In the genomic region with DNA sequence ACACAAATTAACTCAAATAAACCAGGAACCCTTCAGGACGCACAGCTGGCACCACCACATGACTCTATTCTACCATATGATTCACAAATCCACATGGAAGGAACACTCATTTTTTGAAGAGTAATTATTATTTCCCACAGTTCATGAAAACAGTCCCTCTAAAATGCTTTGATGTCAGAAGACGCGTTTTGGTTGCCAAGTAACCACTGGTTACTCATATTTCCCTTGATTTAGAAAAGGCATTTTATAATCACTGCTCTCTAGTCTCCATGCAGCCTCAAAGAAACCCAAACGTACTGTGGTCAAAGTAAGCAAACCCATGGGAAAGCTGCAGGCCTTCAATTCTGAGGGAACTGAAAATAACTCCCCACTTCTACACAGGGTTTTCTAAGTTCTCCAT, we compare ENCODE assay signal across 20 mouse cellular contexts. TPM values are rescaled to one million over a fixed set of nuclear protein-coding genes. Genes with fewer than 3 reads are reported as not detected.
DNase-seq lines count a peak whose midpoint lies in the region; ATAC-seq lines count a peak whose summit lies in the region.
"Had no signal": no experiment of that assay in that cellular context is flagged by ENCODE, and none has a peak within 500 bp of the region (broad histone marks: within the 10 kb centered on the region; RNA-seq: fewer than 3 reads in every experiment).

No protein-coding gene starts in this region.

- H3K4me3 ChIP-seq in limb, embryonic 13.5 days: no peak overlapping the region
- no peak overlapping the region for H3K4me3 ChIP-seq in hindbrain, embryonic 13.5 days
- H3K4me3 ChIP-seq: liver, embryonic 13.5 days; megakaryocyte, embryonic 14.5 days; neural tube, embryonic 15.5 days had no signal

- no peak overlapping the region for H3K9ac ChIP-seq in limb, embryonic 13.5 days
- H3K9ac ChIP-seq in hindbrain, embryonic 13.5 days: no peak overlapping the region
- H3K9ac ChIP-seq: hindbrain, embryonic 14.5 days; liver, embryonic 13.5 days; neural tube, embryonic 15.5 days had no signal

- H3K27ac ChIP-seq in limb, embryonic 13.5 days: peak overlapping the region; percentile 77
- H3K27ac ChIP-seq in hindbrain, embryonic 13.5 days: no peak overlapping the region
- H3K27ac ChIP-seq: hindbrain, embryonic 14.5 days; liver, embryonic 13.5 days; neural tube, embryonic 15.5 days; stomach, postnatal 0 days had no signal

- 0 out of 2 replicates have a peak, but pooled peaks have one; percentile 18 for ATAC-seq in common myeloid progenitor, adult 5-6 weeks (replicated peaks; ENCODE audit: low read depth, poor library complexity, severe bottlenecking)
- ATAC-seq in limb, embryonic 13.5 days (ENCODE audit: low FRiP score, low read depth): no peak
- no peak for ATAC-seq in hindbrain, embryonic 13.5 days (ENCODE audit: low FRiP score)
- ATAC-seq: intestine, postnatal 0 days had no signal

- peak; percentile 5 for DNase-seq in adrenal gland, postnatal 10 days
- DNase-seq in adrenal gland, adult 8-10 months: no peak
- DNase-seq in layer of hippocampus, adult 9-11 months: peak; percentile 9
- DNase-seq in layer of hippocampus, postnatal 10 days (ENCODE audit: low spot score in 2 of 2): no peak
- DNase-seq in liver: no peak
- DNase-seq: cerebellum, adult 9-11 months; kidney, postnatal 25 days; liver, embryonic 13.5 days; spleen, adult 18-20 months; thymus, postnatal 4 days had no signal

- H3K4me1 ChIP-seq in limb, embryonic 13.5 days: peaks cover 23% of the 10 kb centered on the region
- no peaks in the 10 kb centered on the region; the same call in none of the 2 replicates for H3K4me1 ChIP-seq in hindbrain, embryonic 13.5 days (replicated peaks)
- H3K4me1 ChIP-seq: liver, embryonic 13.5 days; megakaryocyte, embryonic 14.5 days; neural tube, embryonic 15.5 days had no signal

- H3K36me3 ChIP-seq in limb, embryonic 13.5 days: peaks cover 61% of the 10 kb centered on the region
- peaks cover 37% of the 10 kb centered on the region for H3K36me3 ChIP-seq in hindbrain, embryonic 13.5 days

- WGBS in limb, embryonic 13.5 days: 30% methylated on average over 4 of the region's 4 CpGs
- WGBS in hindbrain, embryonic 13.5 days: 84% methylated on average over 4 of the region's 4 CpGs

- H3K9me3 ChIP-seq in limb, embryonic 13.5 days: no peaks in the 10 kb centered on the region
- no peaks in the 10 kb centered on the region for H3K9me3 ChIP-seq in hindbrain, embryonic 13.5 days
- H3K9me3 ChIP-seq: liver, embryonic 13.5 days; megakaryocyte, embryonic 14.5 days; neural tube, embryonic 15.5 days had no signal

- no peaks in the 10 kb centered on the region for H3K27me3 ChIP-seq in limb, embryonic 13.5 days
- H3K27me3 ChIP-seq in hindbrain, embryonic 13.5 days: no peaks in the 10 kb centered on the region
- H3K27me3 ChIP-seq: liver, embryonic 13.5 days; megakaryocyte, embryonic 14.5 days; neural tube, embryonic 15.5 days had no signal

- no peak overlapping the region; the same call in 1 of the 2 replicates for H3K4me2 ChIP-seq in limb, embryonic 13.5 days (replicated peaks)
- no peak overlapping the region for H3K4me2 ChIP-seq in hindbrain, embryonic 13.5 days
- H3K4me2 ChIP-seq: hindbrain, embryonic 14.5 days; liver, embryonic 13.5 days; neural tube, embryonic 15.5 days had no signal

RNA-seq across cellular contexts. Expression of a gene that starts 32.1 kb away (rescaled TPM):
- 10 to 100 TPM; 12.7 to 13.1 TPM for total RNA-seq in adrenal gland, postnatal 10 days (2021)
- 1 to 10 TPM; 1.9 to 2.8 (median 2.2) TPM for total RNA-seq in adrenal gland, adult 8-10 months (2022)
- 10 to 100 TPM; 13.5 to 20.4 TPM for total RNA-seq in layer of hippocampus, postnatal 10 days (2021)
- 25.1 and 26.1 TPM in 2 replicates for total RNA-seq in common myeloid progenitor, adult 5-6 weeks (2017)
- 96.7 and 103 TPM in 2 replicates for polyA plus RNA-seq in limb, embryonic 13.5 days (2015; fragmentation: Nextera tagmentation; extraction: Ambion mirVana)
- 24.4 and 26.8 TPM in 2 replicates for polyA plus RNA-seq in hindbrain, embryonic 13.5 days (2015; fragmentation: Nextera tagmentation; extraction: Ambion mirVana)

RNA-seq across cellular contexts. Expression of a gene that starts 36.3 kb away (rescaled TPM):
- 10 to 100 TPM; 33.7 to 37.9 TPM for total RNA-seq in adrenal gland, postnatal 10 days (2021)
- total RNA-seq in adrenal gland, adult 8-10 months (2022): 10 to 100 TPM; 45.3 to 56.4 (median 50.8) TPM
- total RNA-seq in layer of hippocampus, postnatal 10 days (2021): 10 to 100 TPM; 25.1 to 25.7 TPM
- 87.6 and 91.5 TPM in 2 replicates for total RNA-seq in common myeloid progenitor, adult 5-6 weeks (2017)
- 88.4 and 91.0 TPM in 2 replicates for polyA plus RNA-seq in limb, embryonic 13.5 days (2015; fragmentation: Nextera tagmentation; extraction: Ambion mirVana)
- 50.5 and 50.8 TPM in 2 replicates for polyA plus RNA-seq in hindbrain, embryonic 13.5 days (2015; fragmentation: Nextera tagmentation; extraction: Ambion mirVana)

RNA-seq across cellular contexts. Expression of a gene that starts 49.5 kb away (rescaled TPM):
- total RNA-seq in adrenal gland, postnatal 10 days (2021): under 1 TPM; 0.09 to 0.12 TPM
- total RNA-seq in adrenal gland, adult 8-10 months (2022): under 1 TPM in 1 of 4 experiments, not detected in 3; 0.07 TPM
- total RNA-seq in layer of hippocampus, postnatal 10 days (2021): not detected
- total RNA-seq in common myeloid progenitor, adult 5-6 weeks (2017): not detected in 2 replicates
- 1.8 TPM in 2 replicates for polyA plus RNA-seq in limb, embryonic 13.5 days (2015; fragmentation: Nextera tagmentation; extraction: Ambion mirVana)
- 0.16 TPM in 1 of 2 replicates, not detected in the other for polyA plus RNA-seq in hindbrain, embryonic 13.5 days (2015; fragmentation: Nextera tagmentation; extraction: Ambion mirVana)
- total RNA-seq: granulocyte monocyte progenitor cell, adult 5-6 weeks had no signal
- polyA plus RNA-seq: heart, postnatal 0 days; hindbrain, embryonic 14.5 days had no signal

Comparison
In these comparisons a context has a peak if more than half of its experiments do, and no peak if none do; other contexts are left out.
1. DNase-seq: peak in adrenal gland, postnatal 10 days (single experiment) and layer of hippocampus, adult 9-11 months (single experiment); none in adrenal gland, adult 8-10 months (single experiment), layer of hippocampus, postnatal 10 days (0 of 2) and liver (single experiment).